Mouse (Mus musculus) Muller cell, postnatal 12 days (primary cell): ENCODE measurements around the gene Akna.

Source experiments
- DNase-seq: peaks from one replicate; pipeline ENCODE4 v3.0.0-alpha.2; 2015; ENCODE audit errors: inconsistent ontology term

The Akna gene

DNA sequence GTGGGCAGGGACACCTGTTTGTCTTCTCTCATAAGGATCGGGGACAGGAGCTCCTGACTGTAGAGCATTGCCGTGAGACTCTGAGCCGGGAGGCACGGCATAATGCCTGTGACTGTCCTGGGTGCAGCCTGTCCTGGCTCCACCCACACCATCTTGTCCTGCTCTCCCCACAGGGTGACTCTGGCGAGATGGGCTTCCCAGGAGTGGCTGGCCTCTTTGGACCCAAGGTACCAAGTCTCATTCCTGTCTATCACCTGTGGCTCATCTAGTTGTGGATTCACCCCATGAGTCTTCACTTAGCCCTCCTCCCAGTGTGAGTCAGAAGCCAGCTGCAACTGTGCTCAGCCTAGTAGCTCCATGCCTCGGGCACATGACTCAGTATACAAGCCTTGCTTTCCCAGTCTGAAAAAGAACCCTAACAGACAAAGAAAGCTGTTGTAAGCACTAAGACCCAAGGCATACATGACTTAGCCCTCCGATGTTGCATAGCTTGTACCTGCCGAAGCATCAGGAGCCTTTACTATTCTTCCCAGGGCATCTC lies 79.8 kb downstream of the Akna start:
- DNase-seq, result peak; percentile 74

DNA sequence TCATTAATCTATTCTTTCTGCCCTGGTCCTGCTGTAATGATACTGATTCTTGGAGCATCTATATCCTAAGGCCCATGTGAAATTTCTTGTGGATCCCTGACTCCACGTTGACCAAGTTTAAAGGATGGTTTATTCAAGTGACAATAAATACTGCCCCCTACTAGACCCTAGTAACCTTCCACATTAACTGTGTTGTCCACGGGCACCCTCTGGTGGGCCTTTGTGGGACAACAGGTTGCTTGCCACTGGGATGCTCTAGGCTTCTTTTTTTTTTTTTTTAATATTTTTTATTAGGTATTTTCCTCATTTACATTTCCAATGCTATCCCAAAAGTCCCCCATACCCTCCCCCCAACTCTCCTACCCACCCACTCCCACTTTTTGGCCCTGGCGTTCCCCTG lies 83.6 kb downstream of the Akna start:
- peak; percentile 77 for DNase-seq
